Mouse (Mus musculus) stomach, embryonic 16.5 days (tissue): ENCODE data around the gene Pgm2. TPM values are rescaled to one million over a fixed set of nuclear protein-coding genes. Genes with fewer than 3 reads are reported as not detected.

ENCODE experiments used
- ATAC-seq: fragments of 200-750 bp; cut with Nextera tagmentation; 2 replicates; pipeline ENCODE4 v1.8.0; 2017; ENCODE audit warnings: moderate number of reproducible peaks, moderate TSS enrichment; ENCODE audit not compliant: insufficient read depth, low FRiP score
- H3K27ac ChIP-seq: fragments of 300-500 bp; sonication (generic); 2 replicates; pipeline ENCODE4 v1.5.1; 2014; ENCODE audit warnings: low read length
- H3K27me3 ChIP-seq: fragments of 300-500 bp; sonication (generic); 2 replicates; pipeline ENCODE4 v1.6.1; 2014; ENCODE audit warnings: low read length, control low read depth, mixed read lengths; ENCODE audit not compliant: control insufficient read depth, insufficient read depth
- H3K36me3 ChIP-seq: fragments of 300-500 bp; sonication (generic); 2 replicates; pipeline ENCODE4 v1.6.1; 2014; ENCODE audit warnings: low read length; ENCODE audit not compliant: control insufficient read depth, insufficient read depth
- H3K4me1 ChIP-seq: fragments of 300-500 bp; sonication (generic); 2 replicates; pipeline ENCODE4 v1.6.1; 2014; ENCODE audit warnings: low read length, control low read depth, mixed read lengths; ENCODE audit not compliant: control insufficient read depth, insufficient read depth
- H3K4me2 ChIP-seq: fragments of 300-500 bp; sonication (generic); 2 replicates; pipeline ENCODE4 v1.6.1; 2014; ENCODE audit warnings: low read depth, low read length, mixed read lengths
- H3K4me3 ChIP-seq: fragments of 300-500 bp; sonication (generic); replicated peaks from 2 replicates; pipeline ENCODE4 v1.5.1; 2014; ENCODE audit warnings: mild to moderate bottlenecking, low read length
- H3K9ac ChIP-seq: fragments of 300-500 bp; sonication (generic); 2 replicates; pipeline ENCODE4 v1.6.1; 2014; ENCODE audit warnings: low read length
- H3K9me3 ChIP-seq: fragments of 300-500 bp; sonication (generic); replicated peaks from 2 replicates; pipeline ENCODE4 v1.6.1; 2016; ENCODE audit warnings: low read length, control low read depth; ENCODE audit not compliant: control insufficient read depth
- WGBS: fragments of 180-500 bp; shearing (Covaris S2); extraction: QIAGEN DNeasy Blood & Tissue Kit; methylation state at CpG from one replicate; pipeline ENCODE4 v1.1.7; 2014; 5-methylcytosine and 5-hydroxymethylcytosine counted together
- polyA plus RNA-seq: library from polyadenylated mRNA; unstranded; fragments of >200 nt; fragmentation: Nextera tagmentation; extraction: Ambion mirVana; gene quantifications from 2 replicates; pipeline ENCODE4 v1.2.1, GENCODE M21; 2015

Gene Pgm2
- polyA plus RNA-seq, 1 experiment from 2014 or later: 39.9 TPM

- H3K4me2 ChIP-seq: no peak overlapping the region
- 92% methylated on average over 6 of the region's 6 CpGs for WGBS
- H3K36me3 ChIP-seq: no peaks in the 10 kb centered on the region
- no peak for ATAC-seq
- H3K27me3 ChIP-seq: no peaks in the 10 kb centered on the region
- no peak overlapping the region for H3K27ac ChIP-seq
- H3K9me3 ChIP-seq: 0 out of 2 replicates have a peak, but pooled peaks cover 3% of the 10 kb centered on the region
- no peaks in the 10 kb centered on the region for H3K4me1 ChIP-seq
- no peak overlapping the region for H3K9ac ChIP-seq
- H3K4me3 ChIP-seq: no peak overlapping the region
Observed at GRCm38 (mm10) chr5:64056210-64056609, 36.5 kb upstream of the Pgm2 start.

DNA sequence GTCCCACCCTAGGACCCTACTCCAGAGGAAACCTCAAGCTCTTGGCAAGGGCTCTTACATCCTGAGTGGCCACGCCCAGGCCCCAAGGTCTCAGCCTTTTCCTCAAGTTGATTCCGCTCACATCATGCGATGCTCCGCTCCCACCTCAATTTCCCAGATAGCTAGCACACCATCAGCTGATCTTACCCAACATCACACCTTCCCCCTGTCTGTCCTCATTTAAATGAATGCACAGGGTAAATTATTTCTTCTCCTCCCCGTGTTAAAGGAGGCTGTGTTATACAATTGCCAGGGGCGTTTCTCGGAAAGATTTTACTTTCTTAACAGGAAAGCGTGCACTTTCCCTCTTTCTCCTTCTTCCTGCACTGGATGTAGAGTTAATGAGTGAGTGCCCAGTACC is 31.9 kb upstream of the Pgm2 start:
- H3K9me3 ChIP-seq: no peaks in the 10 kb centered on the region
- no peak overlapping the region for H3K4me3 ChIP-seq
- H3K36me3 ChIP-seq: no peaks in the 10 kb centered on the region
- ATAC-seq: no peak
- 90% methylated on average over 8 of the region's 8 CpGs for WGBS
- no peaks in the 10 kb centered on the region for H3K27me3 ChIP-seq
- H3K4me2 ChIP-seq: no peak overlapping the region
- no peak overlapping the region for H3K27ac ChIP-seq
- H3K9ac ChIP-seq: no peak overlapping the region
- H3K4me1 ChIP-seq: no peaks in the 10 kb centered on the region

GRCm38 (mm10) chr5:64061643-64062042 is 31.1 kb upstream of the Pgm2 start:
- ATAC-seq: no peak
- H3K36me3 ChIP-seq: no peaks in the 10 kb centered on the region
- H3K9me3 ChIP-seq: no peaks in the 10 kb centered on the region
- H3K4me1 ChIP-seq: no peaks in the 10 kb centered on the region
- H3K27me3 ChIP-seq: no peaks in the 10 kb centered on the region
- H3K27ac ChIP-seq: no peak overlapping the region
- WGBS: 76% methylated on average over 7 of the region's 7 CpGs
- no peak overlapping the region for H3K4me3 ChIP-seq
- no peak overlapping the region for H3K4me2 ChIP-seq
- H3K9ac ChIP-seq: no peak overlapping the region

DNA sequence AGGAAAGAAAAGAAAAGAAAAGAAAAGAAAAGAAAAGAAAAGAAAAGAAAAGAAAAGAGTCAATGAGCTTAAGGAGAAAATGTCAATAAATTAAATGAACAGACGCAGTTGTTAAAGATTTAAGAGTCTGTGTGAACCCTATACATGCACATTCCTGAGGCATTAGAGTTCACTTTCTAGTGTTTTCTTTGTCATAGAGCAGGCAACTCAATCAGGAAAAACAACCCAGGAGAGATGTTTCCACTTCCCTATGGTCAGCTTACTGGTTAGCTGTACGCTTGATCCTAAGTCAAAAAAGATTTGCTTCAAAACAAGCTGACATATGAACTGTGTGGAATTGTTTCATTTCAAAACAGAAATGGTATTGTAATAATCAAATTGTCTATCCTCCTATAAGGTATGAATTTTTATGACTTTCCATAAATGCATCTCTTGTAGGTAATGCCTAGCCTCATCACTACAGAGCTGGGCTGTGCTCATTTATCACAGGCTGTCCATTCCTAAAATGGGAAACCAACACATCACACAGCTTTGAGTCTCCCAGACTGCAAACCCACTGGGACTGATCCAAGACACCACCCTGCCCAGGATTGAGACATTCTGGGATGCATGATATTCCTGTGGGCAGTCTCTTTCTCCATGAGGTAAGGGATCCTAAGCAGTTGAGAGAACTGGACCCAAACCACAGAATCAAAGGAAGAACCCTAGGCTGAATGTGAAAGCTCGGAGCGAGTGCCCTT is 29.7 kb upstream of the Pgm2 start:
- no peak for ATAC-seq
- WGBS: 65% methylated on average over 4 of the region's 4 CpGs

DNA sequence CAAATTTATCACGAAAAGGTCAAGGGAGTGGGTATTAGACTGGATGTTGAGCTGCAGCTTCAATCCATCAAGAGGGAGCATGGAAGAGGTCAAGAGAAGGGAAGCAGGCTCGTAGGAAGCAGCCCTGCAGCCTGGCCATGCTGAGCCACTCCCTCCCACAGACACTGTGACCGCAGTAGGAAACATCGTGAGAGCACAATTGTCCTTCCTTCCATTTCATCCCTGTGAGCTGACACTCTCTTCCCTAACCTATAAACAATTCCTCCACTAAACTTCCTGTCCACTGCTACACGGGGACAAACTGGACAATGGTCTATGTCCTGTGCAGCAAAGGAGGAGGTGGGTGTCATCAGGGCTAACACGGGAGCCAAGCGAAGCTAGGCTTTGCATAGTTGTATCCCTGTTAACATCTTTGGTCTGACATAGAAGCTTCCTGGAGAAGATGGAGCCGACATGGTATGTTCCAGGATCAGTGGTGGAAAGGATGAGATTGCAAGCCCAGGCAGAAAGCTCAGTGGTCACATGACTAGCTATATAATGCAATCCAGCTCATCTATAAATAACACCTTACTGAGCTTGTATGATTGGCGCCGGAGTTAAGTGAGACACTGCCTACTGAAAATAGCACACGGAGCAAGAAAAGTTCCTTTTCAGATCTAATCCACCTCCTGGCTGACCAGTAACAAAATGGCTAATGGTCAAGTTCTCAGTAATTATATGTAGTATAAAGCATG is 29.0 kb upstream of the Pgm2 start:
- Histone ChIP-seq H3K36me3 (no peaks in the 10 kb centered on the region), H3K4me2 (no peak overlapping the region), H3K27ac (no peak overlapping the region), H3K9me3 (no peaks in the 10 kb centered on the region), H3K4me3 (no peak overlapping the region), H3K9ac (no peak overlapping the region), H3K4me1 (no peaks in the 10 kb centered on the region), H3K27me3 (no peaks in the 10 kb centered on the region)
- ATAC-seq: no peak
- WGBS: 71% methylated on average over 11 of the region's 11 CpGs

More for the DNA sequence above, 29.7 kb upstream of the Pgm2 start:
- Histone ChIP-seq H3K27ac (no peak overlapping the region), H3K9me3 (no peaks in the 10 kb centered on the region), H3K4me2 (no peak overlapping the region), H3K9ac (no peak overlapping the region), H3K27me3 (no peaks in the 10 kb centered on the region), H3K36me3 (no peaks in the 10 kb centered on the region), H3K4me3 (no peak overlapping the region), H3K4me1 (no peaks in the 10 kb centered on the region)

- no peaks in the 10 kb centered on the region for H3K4me1 ChIP-seq
Observed at GRCm38 (mm10) chr5:64064401-64064800, 28.3 kb upstream of the Pgm2 start.

DNA sequence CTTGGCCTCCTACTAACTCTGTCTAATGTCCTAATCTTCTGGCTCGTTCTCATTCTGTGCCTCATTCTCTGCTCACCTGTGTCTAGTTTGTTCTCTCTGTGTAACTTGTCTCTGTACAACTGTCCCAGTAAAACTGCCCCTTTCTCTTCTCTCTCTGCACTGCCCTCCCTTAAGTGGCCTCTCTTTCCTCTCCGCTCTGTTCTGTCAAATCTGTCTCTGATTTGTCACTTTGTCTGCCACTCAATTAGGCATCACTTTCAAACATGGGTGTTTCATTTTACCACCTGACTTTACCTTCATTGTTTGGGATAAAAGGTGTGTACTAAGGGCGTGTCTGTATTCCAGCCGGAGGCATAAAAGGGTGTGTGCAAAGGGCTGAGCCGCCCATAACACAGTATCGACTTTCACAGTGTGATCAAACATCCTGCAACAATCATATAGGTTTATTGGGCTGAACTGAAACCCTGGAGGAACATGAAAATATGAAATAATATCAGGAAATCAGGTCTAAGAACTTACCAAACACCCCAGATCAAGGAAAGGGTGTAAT is 27.2 kb upstream of the Pgm2 start:
- 58% methylated on average over 6 of the region's 6 CpGs for WGBS
- Histone ChIP-seq H3K27ac (0 out of 2 replicates have a peak overlapping the region, but pooled peaks have one; percentile 15), H3K27me3 (no peaks in the 10 kb centered on the region), H3K4me2 (no peak overlapping the region), H3K36me3 (no peaks in the 10 kb centered on the region), H3K4me3 (no peak overlapping the region), H3K9me3 (no peaks in the 10 kb centered on the region), H3K9ac (no peak overlapping the region), H3K4me1 (no peaks in the 10 kb centered on the region)
- ATAC-seq: peak; percentile 75; the same call in 1 of the 2 replicates

More at GRCm38 (mm10) chr5:64064401-64064800, 28.3 kb upstream of the Pgm2 start:
- Histone ChIP-seq H3K9ac (no peak overlapping the region), H3K4me3 (no peak overlapping the region), H3K27me3 (no peaks in the 10 kb centered on the region), H3K36me3 (no peaks in the 10 kb centered on the region), H3K27ac (no peak overlapping the region), H3K4me2 (no peak overlapping the region), H3K9me3 (no peaks in the 10 kb centered on the region)
- WGBS: 81% methylated on average over 3 of the region's 3 CpGs
- no peak for ATAC-seq

DNA sequence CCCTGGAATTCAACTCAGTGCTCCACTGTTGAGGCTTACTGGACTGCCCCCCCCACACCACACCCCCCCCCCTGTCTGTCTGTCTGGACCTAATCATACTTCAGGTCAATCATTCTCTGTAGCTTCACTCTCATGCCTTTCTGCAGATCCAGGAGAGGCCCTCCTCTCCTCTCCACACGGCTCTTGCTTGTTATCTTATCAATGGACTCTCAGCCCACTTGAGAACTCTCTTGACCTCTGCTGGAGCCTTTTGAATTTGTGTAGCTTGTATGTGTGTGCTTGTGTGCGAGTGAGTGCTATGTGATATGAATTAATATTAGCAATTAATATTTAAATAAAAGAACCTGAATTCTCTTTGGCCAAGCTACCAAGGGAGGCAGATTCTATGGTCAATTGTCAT is 26.6 kb upstream of the Pgm2 start:
- no peaks in the 10 kb centered on the region for H3K27me3 ChIP-seq
- no peaks in the 10 kb centered on the region for H3K4me1 ChIP-seq
- 0 out of 2 replicates have a peak overlapping the region, but pooled peaks have one; percentile 15 for H3K27ac ChIP-seq
- no peak for ATAC-seq
- no peak overlapping the region for H3K4me3 ChIP-seq
- H3K4me2 ChIP-seq: no peak overlapping the region
- no peaks in the 10 kb centered on the region for H3K36me3 ChIP-seq
- H3K9me3 ChIP-seq: no peaks in the 10 kb centered on the region
- no peak overlapping the region for H3K9ac ChIP-seq
- WGBS: 51% methylated on average over 2 of the region's 2 CpGs

- Histone ChIP-seq H3K4me2 (no peak overlapping the region), H3K36me3 (no peaks in the 10 kb centered on the region), H3K27me3 (no peaks in the 10 kb centered on the region), H3K9ac (no peak overlapping the region), H3K4me3 (no peak overlapping the region), H3K27ac (no peak overlapping the region), H3K4me1 (no peaks in the 10 kb centered on the region), H3K9me3 (no peaks in the 10 kb centered on the region)
- WGBS: 78% methylated on average over 2 of the region's 2 CpGs
- ATAC-seq: no peak
Observed at GRCm38 (mm10) chr5:64067576-64067975, 25.2 kb upstream of the Pgm2 start.
